Mouse (Mus musculus) left cerebral cortex, postnatal 10 days (tissue): ENCODE data around the gene Zfr2. TPM values are rescaled to one million over a fixed set of nuclear protein-coding genes. Genes with fewer than 3 reads are reported as not detected.
"Not testable (repeated sequence)": the region's sequence is repeated elsewhere in the genome, so short reads cannot be mapped to it uniquely, and the experiment has no call there.

Experiments used
- DNase-seq, 2 experiments: peaks; one replicate each; pipeline ENCODE4 v3.0.0; 2021 to 2022; ENCODE audit warnings: low spot score in 2 of 2, mixed read lengths in 1 of 2; ENCODE audit errors: extremely low spot score in 1 of 2
- intact Hi-C: fragments of 180-260 bp; cut with DNase I; formaldehyde crosslinking; loops from one replicate; pipeline ENCODE4 v1.15.1; 2025
- total RNA-seq, 2 experiments: library from RNA; stranded (reverse); gene quantifications; 2 replicates each; pipeline ENCODE4 v1.2.3; 2021

Zfr2 gene
- total RNA-seq, 2 experiments from 2014 or later: 62.2 to 63.5 TPM

GRCm38 (mm10) chr10:81200605-81201287 is 32.2 kb upstream of the Zfr2 start:
- DNase-seq: no peak
- intact Hi-C loops: loop anchor here (10.0 kb wide), 1 partner anchor 254 kb away; the partner anchor contains the start of gene Nfic

- intact Hi-C loops: loop anchor here (10.0 kb wide), 1 partner anchor 253 kb away; the partner anchor contains the start of gene Nfic
- peak in 1 of 2 experiments; percentile 35 for DNase-seq
Observed at GRCm38 (mm10) chr10:81201807-81202758, 30.9 kb upstream of the Zfr2 start, which contains the start of gene Nmrk2. Nmrk2 (minus strand) TSS chr10:81202051.

DNA sequence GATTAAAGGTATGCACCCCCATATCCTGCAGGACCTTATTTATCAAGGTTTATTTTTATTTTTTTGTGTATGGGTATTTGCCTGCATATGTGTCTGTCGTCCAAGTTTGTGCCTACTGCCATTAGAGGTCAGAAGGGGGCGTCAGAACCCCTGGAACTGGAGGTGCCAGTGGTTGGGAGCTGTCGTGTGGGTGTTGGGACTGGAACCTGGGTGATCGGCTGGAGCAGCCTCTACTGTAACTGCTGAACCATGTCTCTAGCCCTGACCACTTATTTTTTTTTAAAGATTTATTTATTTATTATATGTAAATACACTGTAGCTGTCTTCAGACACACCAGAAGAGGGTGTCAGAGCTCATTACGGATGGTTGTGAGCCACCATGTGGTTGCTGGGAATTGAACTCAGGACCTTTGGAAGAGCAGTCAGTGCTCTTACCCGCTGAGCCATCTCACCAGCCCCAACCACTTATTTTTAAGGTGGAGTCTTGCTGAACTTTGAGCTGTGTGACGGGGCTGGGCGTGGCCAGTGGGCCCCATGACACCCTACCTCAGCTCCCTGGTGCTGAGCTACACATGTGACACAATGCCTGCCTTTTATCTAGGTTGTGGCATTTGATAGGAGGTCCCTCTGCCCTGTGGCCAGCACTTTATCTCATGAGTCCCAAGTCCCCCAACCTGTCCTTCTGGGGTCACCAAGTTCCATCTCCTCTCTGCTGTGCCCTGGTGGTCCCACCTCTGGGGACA is 29.8 kb upstream of the Zfr2 start:
- intact Hi-C loops: loop anchor here (10.0 kb wide), 1 partner anchor 252 kb away; the partner anchor contains the start of gene Nfic
- DNase-seq: peak in 1 of 2 experiments; percentile 25

DNA sequence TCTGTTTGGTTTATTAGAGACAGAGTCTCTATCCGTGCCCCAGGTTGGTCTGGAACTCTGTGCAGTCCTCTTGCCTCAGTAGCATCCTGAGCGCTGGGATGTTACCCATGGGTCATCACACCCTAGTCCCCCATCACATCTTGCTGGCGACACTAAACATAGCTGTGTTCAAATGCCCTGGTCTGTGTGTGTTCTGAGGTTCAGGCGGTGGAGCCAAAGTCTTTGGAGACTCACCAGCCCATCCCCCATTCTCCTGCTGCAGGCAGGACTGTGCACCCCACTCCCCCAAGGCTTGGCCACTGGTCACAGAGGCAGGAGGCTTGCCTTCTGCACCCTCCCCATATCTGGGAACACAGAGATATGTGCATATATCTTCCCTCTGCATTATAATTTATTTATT is 28.8 kb upstream of the Zfr2 start:
- intact Hi-C loops: loop anchor here (10.0 kb wide), 1 partner anchor 251 kb away; the partner anchor contains the start of gene Nfic
- no peak for DNase-seq

- intact Hi-C loops: no loop called here
- DNase-seq: no peak
Observed at GRCm38 (mm10) chr10:81210154-81210553, 22.8 kb upstream of the Zfr2 start.

DNA sequence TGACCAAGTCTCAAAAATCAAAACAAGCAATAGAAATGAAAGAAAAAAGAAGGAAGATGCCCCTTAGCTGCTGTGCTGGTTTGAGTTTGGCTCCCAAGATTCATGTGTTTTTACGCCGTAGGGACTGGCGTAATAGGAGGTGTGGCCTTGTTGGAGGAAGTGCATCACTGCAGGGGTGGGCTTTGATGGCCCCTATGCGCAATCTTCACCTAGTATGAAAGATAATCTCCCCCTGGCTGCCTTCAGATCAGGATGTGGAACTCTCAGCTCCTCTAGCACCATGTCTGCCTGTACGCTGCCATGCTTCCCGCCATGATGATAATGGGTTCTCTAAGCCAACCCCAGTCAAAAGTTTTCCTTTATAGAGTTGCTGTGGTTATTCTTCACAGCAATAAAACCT is 16.7 kb upstream of the Zfr2 start:
- no peak for DNase-seq
- intact Hi-C loops: no loop called here

GRCm38 (mm10) chr10:81216810-81217209 is 16.1 kb upstream of the Zfr2 start:
- intact Hi-C loops: no loop called here

DNA sequence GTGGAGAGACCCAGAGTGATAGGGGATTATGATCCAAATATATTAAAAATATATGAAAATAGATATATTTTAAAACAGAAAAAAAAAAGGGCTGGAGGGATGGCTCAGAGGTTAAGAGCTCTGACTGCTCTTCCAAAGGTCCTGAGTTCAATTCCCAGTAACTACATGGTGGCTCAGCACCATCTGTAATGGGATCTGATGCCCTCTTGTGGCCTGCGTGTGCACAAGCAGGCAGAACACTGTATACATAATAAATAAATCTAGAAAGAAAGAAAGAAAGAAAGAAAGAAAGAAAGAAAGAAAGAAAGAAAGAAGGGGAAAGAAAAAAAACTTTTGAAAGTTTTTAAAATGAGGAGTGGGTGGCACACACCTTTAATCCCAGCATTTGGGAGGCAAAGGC is 15.7 kb upstream of the Zfr2 start:
- intact Hi-C loops, DNase-seq: not testable (repeated sequence)

More at GRCm38 (mm10) chr10:81216810-81217209, 16.1 kb upstream of the Zfr2 start:
- DNase-seq: no peak

- peak in 1 of 2 experiments; percentile 70 for DNase-seq
Observed at GRCm38 (mm10) chr10:81217964-81218363, 15.0 kb upstream of the Zfr2 start.

DNA sequence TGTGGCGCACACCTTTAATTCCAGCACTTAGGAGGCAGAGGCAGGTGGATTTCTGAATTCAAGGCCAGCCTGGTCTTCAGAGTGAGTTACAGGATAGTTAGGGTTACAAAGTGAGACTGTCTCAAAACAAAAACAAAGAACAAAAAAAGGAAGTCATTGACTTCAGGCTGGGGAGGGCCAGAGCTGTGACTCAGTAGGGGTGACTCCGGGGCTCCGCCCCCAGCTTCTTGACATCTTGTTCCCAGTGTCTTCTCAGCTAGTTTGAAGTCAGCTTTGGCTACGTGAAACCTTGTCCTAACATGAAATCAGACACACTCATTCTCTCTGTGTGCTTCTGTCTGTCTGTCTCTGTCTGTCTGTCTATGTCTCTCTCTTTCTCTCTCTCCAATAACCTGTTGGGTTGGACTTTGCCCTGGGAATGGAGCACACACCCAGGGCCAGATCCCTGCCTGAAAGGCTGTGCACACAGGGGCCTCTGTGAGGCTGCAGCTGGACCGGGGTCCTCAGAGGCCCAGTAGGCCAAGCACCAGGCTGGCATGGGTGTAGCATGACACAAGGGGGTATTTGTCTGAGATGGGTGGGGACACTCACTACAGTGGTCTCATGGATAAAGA is 11.4 kb upstream of the Zfr2 start:
- no peak for DNase-seq
- intact Hi-C loops: no loop called here

More at GRCm38 (mm10) chr10:81217964-81218363, 15.0 kb upstream of the Zfr2 start:
- intact Hi-C loops: no loop called here

DNA sequence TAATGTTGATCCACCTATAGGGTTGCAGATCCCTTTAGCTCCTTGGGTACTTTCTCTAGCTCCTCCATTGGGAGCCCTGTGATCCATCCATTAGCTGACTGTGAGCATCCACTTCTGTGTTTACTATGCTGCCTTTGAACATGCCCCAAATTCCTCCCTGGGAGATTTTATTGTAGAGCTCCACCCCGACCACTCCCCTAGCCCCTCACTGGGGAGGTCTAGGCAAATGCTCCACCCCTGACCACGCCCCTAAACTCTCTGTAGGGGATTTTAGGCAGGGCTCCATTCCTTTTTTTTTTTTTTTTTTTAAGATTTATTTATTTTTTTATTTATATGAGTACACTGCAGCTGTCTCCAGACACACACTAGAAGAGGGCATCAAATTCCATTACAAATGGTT is 9.2 kb upstream of the Zfr2 start:
- intact Hi-C loops, DNase-seq: not testable (repeated sequence)

DNA sequence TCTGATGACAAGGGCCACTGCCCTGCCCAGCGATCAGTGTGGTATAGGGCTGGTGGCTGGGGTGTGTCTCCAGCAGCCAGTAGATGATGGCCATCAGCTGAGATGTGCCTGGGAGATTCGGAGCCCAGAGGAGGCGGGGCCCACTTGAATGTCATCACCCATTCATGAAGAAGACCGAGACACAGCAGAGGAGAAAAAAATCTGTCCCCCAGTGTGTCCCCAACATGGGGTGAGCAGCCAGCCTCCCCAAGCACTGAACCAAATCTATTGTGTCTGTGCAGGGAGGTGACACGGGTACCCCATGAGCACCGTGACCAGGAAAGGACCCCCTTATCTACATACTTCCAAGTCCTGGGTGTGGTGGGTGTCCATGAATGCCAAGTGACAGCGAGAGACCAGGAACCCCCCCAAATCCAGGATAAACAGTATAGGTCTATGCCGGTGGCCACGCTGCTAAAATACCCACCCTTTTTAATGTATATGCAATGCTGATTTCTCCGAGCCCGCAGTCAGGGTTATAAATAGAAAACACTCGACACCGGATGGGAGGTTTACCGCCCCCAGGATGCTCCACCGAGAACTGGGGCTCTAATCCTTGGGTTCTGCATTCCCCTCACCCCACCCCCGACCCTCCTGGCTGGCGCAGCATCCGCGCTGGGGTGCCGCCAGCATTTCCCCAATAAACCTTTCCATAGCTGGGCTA is 3.1 kb upstream of the Zfr2 start:
- intact Hi-C loops: no loop called here
- DNase-seq: peak in 1 of 2 experiments; percentile 57

DNA sequence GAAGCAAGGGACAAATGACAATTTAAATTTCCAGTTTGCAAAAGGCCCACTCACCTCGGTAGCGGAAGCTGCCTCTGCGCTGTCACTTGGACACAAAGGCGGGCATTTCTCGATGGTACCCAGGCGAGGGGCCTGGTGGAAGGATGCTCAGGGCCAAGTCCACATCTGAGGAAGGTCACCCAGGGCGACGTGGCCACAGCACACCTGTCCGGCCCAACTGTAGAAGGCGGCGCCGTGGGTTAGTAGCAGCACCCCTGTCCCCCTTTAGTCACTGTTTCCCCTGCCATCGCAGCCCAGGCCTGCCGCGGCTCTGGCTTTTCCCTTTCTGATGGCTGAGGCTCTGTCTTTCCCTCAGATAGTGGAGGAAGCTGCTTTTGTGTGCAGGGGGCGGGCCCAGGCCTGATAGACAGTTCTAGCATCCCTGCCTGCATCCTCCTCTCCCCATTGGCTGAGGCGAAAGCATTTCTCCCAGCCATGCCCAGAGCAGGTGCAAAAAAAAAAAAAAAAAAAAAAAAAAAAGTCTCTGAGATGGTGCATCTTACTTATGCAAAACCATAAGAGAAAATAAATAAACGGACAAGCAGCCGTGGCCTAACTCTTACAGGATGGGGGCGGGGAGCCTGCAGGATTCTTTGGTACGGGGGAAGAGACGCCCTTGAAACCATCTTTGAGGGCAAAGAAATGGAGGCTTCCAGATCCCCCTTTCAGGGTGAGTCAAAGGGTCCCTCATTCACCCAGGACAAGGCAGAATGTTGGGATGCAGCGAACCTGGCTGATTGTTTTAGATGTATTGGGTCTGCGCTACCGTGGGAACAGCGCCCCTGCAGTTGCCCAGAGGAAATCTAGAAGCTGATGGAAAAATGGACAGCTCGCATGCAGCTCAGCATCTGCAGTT is 2.3 kb upstream of the Zfr2 start, which contains the start of gene Atcay:
TSS of gene Atcay (minus strand) at position 396 of the 895 bp plus-strand sequence.
- DNase-seq: peak; percentile 82 to 84
- intact Hi-C loops: no loop called here

DNA sequence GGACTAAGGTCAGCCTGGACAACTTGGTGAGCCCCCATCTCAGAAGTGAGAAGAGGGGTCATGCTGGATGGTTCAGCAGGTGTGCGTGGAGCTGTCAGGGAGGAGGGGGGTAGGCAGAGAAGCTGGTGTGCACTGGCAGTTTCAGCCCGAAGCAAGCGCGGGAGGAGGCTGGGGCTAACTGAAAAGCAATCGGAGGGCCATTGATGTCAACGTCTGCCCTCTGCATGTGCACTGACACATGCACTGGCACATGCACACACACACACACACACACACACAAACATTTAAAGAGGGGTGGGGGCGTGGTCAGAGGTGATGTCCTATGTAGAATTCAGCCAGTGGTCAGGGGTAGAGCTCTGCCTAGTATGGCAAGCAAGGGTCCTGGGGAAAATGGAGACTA is 1.5 kb upstream of the Zfr2 start:
- no peak for DNase-seq
- intact Hi-C loops: no loop called here

DNA sequence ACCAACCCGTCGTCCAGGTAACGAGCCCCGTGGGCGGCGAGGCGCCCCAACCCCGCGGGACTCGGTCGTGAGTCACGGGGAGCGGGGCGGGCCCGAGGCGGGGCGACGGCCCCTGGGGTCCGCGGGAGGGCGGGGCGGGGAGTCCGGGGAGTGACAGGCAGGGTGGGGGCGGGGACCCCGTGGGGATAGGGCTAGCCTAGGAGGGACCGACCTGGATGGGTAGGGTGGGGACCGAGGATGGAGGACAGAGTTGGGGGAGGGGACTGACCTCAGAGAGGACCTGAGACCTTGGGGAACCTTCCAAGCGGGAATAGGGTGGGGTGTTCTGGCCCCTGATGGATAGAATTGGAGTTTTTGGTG is 251 bp downstream of the Zfr2 start:
- intact Hi-C loops: no loop called here
- no peak for DNase-seq

DNA sequence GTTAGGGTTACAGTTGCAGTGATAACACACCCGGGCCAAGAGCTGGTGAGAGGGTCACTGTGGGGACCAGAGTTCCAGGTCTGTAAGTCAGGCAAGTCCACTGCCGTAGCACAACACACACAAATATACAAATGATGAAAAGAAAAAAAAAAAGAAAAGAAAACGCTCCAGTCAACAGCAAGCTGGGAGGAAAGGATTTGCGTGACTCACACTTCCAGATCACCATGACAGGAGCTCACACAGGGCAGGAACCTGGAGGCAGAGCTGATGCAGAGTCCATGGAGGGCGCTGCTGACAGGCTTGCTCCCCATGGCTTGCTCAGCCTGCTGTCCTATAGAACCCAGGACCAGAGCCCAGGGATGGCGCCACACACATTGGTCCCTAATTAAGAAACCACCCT is 1.3 kb downstream of the Zfr2 start:
- DNase-seq: no peak
- intact Hi-C loops: no loop called here
